Mouse (Mus musculus): ENCODE measurements around the gene Cacnb4. TPM values are rescaled to one million over a fixed set of nuclear protein-coding genes. Genes with fewer than 3 reads are reported as not detected.

Cacnb4 gene
- polyA plus RNA-seq, 1 experiment from 2014 or later: 10.7 TPM

GRCm38 (mm10) chr2:52686601-52687000 is 10.0 kb upstream of the Cacnb4 start:
- no peaks in the 10 kb centered on the region for H3K27me3 ChIP-seq
- WGBS: 85% methylated on average over 6 of the region's 6 CpGs
- no peak overlapping the region for H3K9ac ChIP-seq
- no peak overlapping the region for H3K4me2 ChIP-seq
- H3K9me3 ChIP-seq: no peaks in the 10 kb centered on the region
- H3K4me3 ChIP-seq: no peak overlapping the region
- no peak for ATAC-seq (ENCODE audit: low FRiP score, low read depth)
- H3K4me1 ChIP-seq (replicated peaks): no peaks in the 10 kb centered on the region
- no peak overlapping the region for H3K27ac ChIP-seq (replicated peaks)
- no peaks in the 10 kb centered on the region for H3K36me3 ChIP-seq

- Histone ChIP-seq H3K4me3 (no peak overlapping the region), H3K27me3 (0 out of 2 replicates have a peak, but pooled peaks cover 7% of the 10 kb centered on the region), H3K4me1 (replicated peaks) (peaks cover 16% of the 10 kb centered on the region), H3K27ac (replicated peaks) (no peak overlapping the region), H3K36me3 (no peaks in the 10 kb centered on the region), H3K4me2 (no peak overlapping the region), H3K9me3 (no peaks in the 10 kb centered on the region), H3K9ac (no peak overlapping the region)
- no peak for ATAC-seq (ENCODE audit: low FRiP score, low read depth)
- whole genome bisulfite sequencing: 73% methylated on average over 4 of the region's 4 CpGs
These were observed 958 bp upstream of the Cacnb4 start for GRCm38 (mm10) chr2:52677589-52677988.

DNA sequence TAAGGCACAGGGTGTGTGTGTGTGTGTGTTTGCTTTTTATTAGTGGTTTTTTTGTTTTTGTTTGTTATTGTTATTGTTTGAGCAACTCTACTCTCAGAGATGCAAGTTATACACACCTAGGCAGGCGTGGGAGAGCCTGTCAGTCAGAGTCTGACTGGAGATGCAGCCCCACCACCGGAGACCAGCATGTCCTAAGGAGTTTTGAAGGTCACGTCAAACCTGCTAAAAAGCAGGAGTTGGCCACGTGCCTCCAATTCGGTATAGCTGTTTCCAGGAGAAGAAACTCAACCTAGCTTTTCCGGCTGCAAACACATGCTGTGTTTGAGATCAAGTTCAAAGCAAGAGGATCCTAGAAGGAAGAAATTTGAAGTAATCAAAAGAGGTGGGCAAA is 277 bp upstream of the Cacnb4 start:
- Histone ChIP-seq H3K4me2 (peak overlapping the region; percentile 94), H3K4me1 (replicated peaks) (peaks cover 16% of the 10 kb centered on the region), H3K9ac (peak overlapping the region; percentile 68; the same call in 1 of the 2 replicates), H3K9me3 (no peaks in the 10 kb centered on the region), H3K27ac (replicated peaks) (no peak overlapping the region), H3K36me3 (no peaks in the 10 kb centered on the region), H3K4me3 (peak overlapping the region; percentile 83), H3K27me3 (0 out of 2 replicates have a peak, but pooled peaks cover 7% of the 10 kb centered on the region)
- no peak for ATAC-seq (ENCODE audit: low FRiP score, low read depth)
- 11% methylated on average over 6 of the region's 6 CpGs for WGBS

GRCm38 (mm10) chr2:52675278-52675987 is 1.2 kb downstream of the Cacnb4 start:
- Histone ChIP-seq H3K9ac (peak overlapping the region; percentile 68), H3K27me3 (0 out of 2 replicates have a peak, but pooled peaks cover 9% of the 10 kb centered on the region), H3K27ac (replicated peaks) (peak overlapping the region; percentile 64; the same call in 1 of the 2 replicates), H3K4me2 (peak overlapping the region; percentile 94), H3K4me1 (replicated peaks) (peaks cover 16% of the 10 kb centered on the region), H3K36me3 (no peaks in the 10 kb centered on the region), H3K4me3 (peak overlapping the region; percentile 83), H3K9me3 (no peaks in the 10 kb centered on the region)
- ATAC-seq (ENCODE audit: low FRiP score, low read depth): peak; percentile 67
- WGBS: 1% methylated on average over 35 of the region's 42 CpGs

- peak overlapping the region; percentile 68; the same call in 1 of the 2 replicates for H3K9ac ChIP-seq
- under 1% methylated on average over 19 of the region's 19 CpGs for WGBS
These were observed 1.7 kb downstream of the Cacnb4 start for GRCm38 (mm10) chr2:52674886-52675277.

DNA sequence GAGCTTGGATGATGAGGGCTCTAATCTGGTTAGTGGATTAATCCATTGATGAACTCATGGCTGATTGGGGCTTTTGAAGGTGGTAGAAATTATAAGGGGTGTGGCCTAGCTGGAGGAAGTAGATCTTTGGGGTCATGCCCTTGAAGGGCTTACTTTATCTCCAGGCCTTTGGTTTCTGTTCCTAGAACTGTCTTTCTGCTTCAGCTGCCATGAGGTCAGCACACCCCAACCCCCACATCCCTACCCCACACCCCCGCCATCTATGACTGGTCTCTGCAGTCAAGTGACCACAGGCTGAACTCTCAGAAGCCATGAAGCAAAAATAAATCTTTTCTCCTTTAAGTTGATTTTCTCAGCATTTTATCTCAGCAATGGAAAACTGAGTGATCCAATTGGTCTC is 3.5 kb downstream of the Cacnb4 start:
- 85% methylated on average over 1 of the region's 1 CpGs for WGBS
- Histone ChIP-seq H3K4me3 (no peak overlapping the region), H3K27ac (replicated peaks) (no peak overlapping the region), H3K36me3 (no peaks in the 10 kb centered on the region), H3K4me1 (replicated peaks) (peaks cover 16% of the 10 kb centered on the region), H3K4me2 (no peak overlapping the region), H3K9ac (no peak overlapping the region), H3K27me3 (0 out of 2 replicates have a peak, but pooled peaks cover 9% of the 10 kb centered on the region), H3K9me3 (no peaks in the 10 kb centered on the region)
- no peak for ATAC-seq (ENCODE audit: low FRiP score, low read depth)

More at GRCm38 (mm10) chr2:52674886-52675277, 1.7 kb downstream of the Cacnb4 start:
- Histone ChIP-seq H3K4me3 (peak overlapping the region; percentile 83), H3K4me2 (peak overlapping the region; percentile 94), H3K27ac (replicated peaks) (no peak overlapping the region), H3K27me3 (0 out of 2 replicates have a peak, but pooled peaks cover 9% of the 10 kb centered on the region), H3K4me1 (replicated peaks) (peaks cover 16% of the 10 kb centered on the region), H3K36me3 (no peaks in the 10 kb centered on the region), H3K9me3 (no peaks in the 10 kb centered on the region)
- no peak for ATAC-seq (ENCODE audit: low FRiP score, low read depth)

DNA sequence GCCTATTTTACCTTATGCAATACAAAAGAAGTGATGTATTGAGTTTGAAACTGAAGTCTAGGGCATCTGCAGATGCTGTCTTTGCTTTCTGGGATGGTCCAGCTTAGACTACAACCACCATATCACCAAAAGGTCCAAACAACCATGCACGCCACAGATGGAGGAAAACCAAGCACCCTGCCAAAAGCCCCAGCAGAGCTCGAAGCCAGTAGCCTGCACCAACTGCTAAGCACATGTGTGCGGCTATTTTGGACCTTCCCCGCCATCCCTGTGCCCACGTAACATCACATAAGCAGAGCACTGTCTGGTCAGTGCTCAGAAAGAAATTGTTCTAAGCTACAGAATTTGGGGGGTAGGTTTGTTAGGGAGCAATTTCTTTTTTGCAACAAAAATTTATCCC is 5.9 kb downstream of the Cacnb4 start:
- WGBS: 83% methylated on average over 5 of the region's 5 CpGs
- H3K27me3 ChIP-seq: 0 out of 2 replicates have a peak, but pooled peaks cover 9% of the 10 kb centered on the region
- H3K4me2 ChIP-seq: no peak overlapping the region
- H3K36me3 ChIP-seq: no peaks in the 10 kb centered on the region
- no peaks in the 10 kb centered on the region for H3K9me3 ChIP-seq
- no peak for ATAC-seq (ENCODE audit: low FRiP score, low read depth)
- peaks cover 10% of the 10 kb centered on the region for H3K4me1 ChIP-seq (replicated peaks)
- H3K9ac ChIP-seq: no peak overlapping the region
- no peak overlapping the region for H3K27ac ChIP-seq (replicated peaks)
- no peak overlapping the region for H3K4me3 ChIP-seq

GRCm38 (mm10) chr2:52668480-52668879 is 8.2 kb downstream of the Cacnb4 start:
- Histone ChIP-seq H3K4me3 (no peak overlapping the region), H3K4me1 (replicated peaks) (no peaks in the 10 kb centered on the region), H3K36me3 (no peaks in the 10 kb centered on the region), H3K4me2 (no peak overlapping the region), H3K9ac (no peak overlapping the region), H3K9me3 (no peaks in the 10 kb centered on the region), H3K27me3 (0 out of 2 replicates have a peak, but pooled peaks cover 5% of the 10 kb centered on the region), H3K27ac (replicated peaks) (no peak overlapping the region)
- WGBS: 90% methylated on average over 6 of the region's 6 CpGs
- ATAC-seq (ENCODE audit: low FRiP score, low read depth): no peak

DNA sequence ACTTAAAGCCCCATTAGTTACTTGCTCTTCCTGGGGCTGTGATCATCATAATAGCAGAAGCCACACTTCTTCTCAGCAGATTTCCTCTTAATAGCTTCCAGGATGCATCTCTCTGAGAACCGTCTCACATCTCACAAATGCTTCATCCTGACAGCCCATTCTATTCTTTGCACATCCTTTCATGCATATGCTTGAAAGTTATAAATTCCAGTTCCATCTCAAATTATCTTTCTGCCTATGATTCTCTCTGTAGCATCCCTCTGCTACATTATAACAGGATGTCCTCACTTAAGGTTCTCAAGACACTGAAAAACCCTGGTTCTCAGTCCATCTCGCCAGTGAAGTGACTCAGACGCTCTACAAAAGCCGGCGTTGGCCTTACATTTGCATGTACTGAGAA is 19.9 kb downstream of the Cacnb4 start:
- WGBS: 90% methylated on average over 5 of the region's 5 CpGs
- H3K27me3 ChIP-seq: no peaks in the 10 kb centered on the region
- H3K9ac ChIP-seq: no peak overlapping the region
- no peak overlapping the region for H3K4me2 ChIP-seq
- H3K4me3 ChIP-seq: no peak overlapping the region
- ATAC-seq (ENCODE audit: low FRiP score, low read depth): no peak
- no peak overlapping the region for H3K27ac ChIP-seq (replicated peaks)
- H3K36me3 ChIP-seq: no peaks in the 10 kb centered on the region
- no peaks in the 10 kb centered on the region for H3K9me3 ChIP-seq
- H3K4me1 ChIP-seq (replicated peaks): no peaks in the 10 kb centered on the region

DNA sequence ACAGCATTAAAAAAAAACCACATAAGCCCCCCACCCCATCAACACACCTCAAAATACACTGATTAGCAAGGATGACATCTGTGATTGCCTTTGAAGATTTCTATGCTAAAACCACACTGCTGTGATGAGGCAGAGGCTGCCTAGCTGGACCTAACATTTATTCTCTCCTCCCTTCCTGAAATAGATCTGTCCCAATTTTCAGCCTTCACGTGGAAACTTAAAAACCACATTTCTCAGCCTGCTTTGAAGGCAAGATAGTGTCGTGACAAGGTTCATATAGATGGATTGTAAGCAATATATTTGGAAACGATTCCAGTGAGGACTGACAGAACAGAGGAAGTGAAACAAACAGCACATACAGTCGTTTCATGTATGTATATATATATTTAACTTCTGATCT is 22.1 kb downstream of the Cacnb4 start:
- ATAC-seq (ENCODE audit: low FRiP score, low read depth): no peak
- H3K27ac ChIP-seq (replicated peaks): no peak overlapping the region
- 74% methylated on average over 4 of the region's 4 CpGs for WGBS

GRCm38 (mm10) chr2:52651547-52651946 is 25.1 kb downstream of the Cacnb4 start:
- Histone ChIP-seq H3K9ac (no peak overlapping the region), H3K36me3 (no peaks in the 10 kb centered on the region), H3K4me3 (no peak overlapping the region), H3K27me3 (no peaks in the 10 kb centered on the region), H3K4me2 (no peak overlapping the region), H3K27ac (replicated peaks) (no peak overlapping the region), H3K9me3 (no peaks in the 10 kb centered on the region), H3K4me1 (replicated peaks) (no peaks in the 10 kb centered on the region)
- ATAC-seq (ENCODE audit: low FRiP score, low read depth): no peak
- WGBS: 77% methylated on average over 6 of the region's 6 CpGs

More for the DNA sequence above, 22.1 kb downstream of the Cacnb4 start:
- no peaks in the 10 kb centered on the region for H3K9me3 ChIP-seq
- no peak overlapping the region for H3K4me2 ChIP-seq
- no peaks in the 10 kb centered on the region for H3K36me3 ChIP-seq
- H3K4me3 ChIP-seq: no peak overlapping the region
- H3K4me1 ChIP-seq (replicated peaks): no peaks in the 10 kb centered on the region
- no peaks in the 10 kb centered on the region for H3K27me3 ChIP-seq
- H3K9ac ChIP-seq: no peak overlapping the region

GRCm38 (mm10) chr2:52647255-52647998 is 29.2 kb downstream of the Cacnb4 start:
- H3K9ac ChIP-seq: no peak overlapping the region
- 71% methylated on average over 8 of the region's 8 CpGs for WGBS
- no peak for ATAC-seq (ENCODE audit: low FRiP score, low read depth)
- H3K4me3 ChIP-seq: no peak overlapping the region
- H3K36me3 ChIP-seq: no peaks in the 10 kb centered on the region
- H3K4me2 ChIP-seq: no peak overlapping the region
- H3K27ac ChIP-seq (replicated peaks): no peak overlapping the region
- H3K27me3 ChIP-seq: no peaks in the 10 kb centered on the region
- H3K4me1 ChIP-seq (replicated peaks): no peaks in the 10 kb centered on the region
- H3K9me3 ChIP-seq: no peaks in the 10 kb centered on the region

Measured in hindbrain, embryonic 15.5 days (tissue).